Mouse (Mus musculus) forebrain, postnatal 0 days (tissue): ENCODE results near the gene Olfr1395. TPM values are rescaled to one million over a fixed set of nuclear protein-coding genes. Genes with fewer than 3 reads are reported as not detected.

Experiments
- ATAC-seq: fragments of 200-750 bp; cut with Nextera tagmentation; 2 replicates; pipeline ENCODE4 v1.8.0; 2017; ENCODE audit warnings: mild to moderate bottlenecking, moderate library complexity
- DNase-seq: peaks from one replicate; pipeline ENCODE4 v3.0.0-alpha.2; 2015
- H3K27ac ChIP-seq: fragments of 300-500 bp; sonication (generic); 2 replicates; pipeline ENCODE4 v1.5.1; 2014; ENCODE audit warnings: low read depth, mild to moderate bottlenecking, antibody characterized with exemption, low read length, moderate library complexity, mixed read lengths
- H3K27me3 ChIP-seq: fragments of 300-500 bp; sonication (generic); 2 replicates; pipeline ENCODE4 v1.6.1; 2014; ENCODE audit warnings: mild to moderate bottlenecking, low read length, mixed read lengths; ENCODE audit not compliant: insufficient read depth
- H3K36me3 ChIP-seq: fragments of 300-500 bp; sonication (generic); 2 replicates; pipeline ENCODE4 v1.6.1; 2014; ENCODE audit warnings: mild to moderate bottlenecking, moderate library complexity; ENCODE audit not compliant: insufficient read depth
- H3K4me1 ChIP-seq: fragments of 300-500 bp; sonication (generic); 2 replicates; pipeline ENCODE4 v1.6.1; 2014; ENCODE audit warnings: antibody characterized with exemption; ENCODE audit not compliant: insufficient read depth
- H3K4me2 ChIP-seq: fragments of 300-500 bp; sonication (generic); 2 replicates; pipeline ENCODE4 v1.6.1; 2014; ENCODE audit warnings: low read depth, mild to moderate bottlenecking, moderate library complexity
- H3K4me3 ChIP-seq: fragments of 300-500 bp; sonication (generic); 2 replicates; pipeline ENCODE4 v1.5.1; 2014; ENCODE audit warnings: low read depth, low read length, mixed read lengths
- H3K9ac ChIP-seq: fragments of 300-500 bp; sonication (generic); 2 replicates; pipeline ENCODE4 v1.6.1; 2014; ENCODE audit warnings: mild to moderate bottlenecking
- H3K9me3 ChIP-seq: fragments of 300-500 bp; sonication (generic); 2 replicates; pipeline ENCODE4 v1.6.1; 2016; ENCODE audit warnings: low read length
- CTCF ChIP-seq: sonication (generic); IDR thresholded peaks from 2 replicates; pipeline ENCODE4 v1.5.1; 2016; ENCODE audit warnings: antibody characterized with exemption, control low read depth, low read depth
- WGBS: fragments of 180-500 bp; shearing (Covaris S2); extraction: QIAGEN DNeasy Blood & Tissue Kit; methylation state at CpG from one replicate; pipeline ENCODE4 v1.1.7; 2014; 5-methylcytosine and 5-hydroxymethylcytosine counted together
- polyA plus RNA-seq: library from polyadenylated mRNA; unstranded; fragments of >200 nt; fragmentation: Nextera tagmentation; extraction: Ambion mirVana; gene quantifications from 2 replicates; pipeline ENCODE4 v1.2.1, GENCODE M21; 2015
- total RNA-seq: library from RNA; depleted of rRNA; stranded (reverse); fragments of >200 nt; gene quantifications from 2 replicates; pipeline ENCODE4 v1.2.3, GENCODE M21; 2014

Gene Olfr1395
- total and polyA plus RNA-seq, 2 experiments from 2014 or later, result not detected

- ATAC-seq (no peak), DNase-seq (no peak)
- Histone ChIP-seq H3K4me1 (no peaks in the 10 kb centered on the region), H3K4me3 (no peak overlapping the region), H3K27me3 (no peaks in the 10 kb centered on the region), H3K9me3 (no peaks in the 10 kb centered on the region), H3K4me2 (no peak overlapping the region), H3K27ac (no peak overlapping the region), H3K9ac (no peak overlapping the region), H3K36me3 (no peaks in the 10 kb centered on the region)
- TF ChIP-seq CTCF, result no peak
- 80% methylated on average over 3 of the region's 3 CpGs for WGBS
Measured at GRCm38 (mm10) chr11:49119635-49120034, 22.4 kb upstream of the Olfr1395 start.

- ATAC-seq (no peak), DNase-seq (no peak)
- no peak for TF ChIP-seq CTCF
- Histone ChIP-seq H3K9me3 (no peaks in the 10 kb centered on the region), H3K4me2 (no peak overlapping the region), H3K9ac (no peak overlapping the region), H3K27me3 (no peaks in the 10 kb centered on the region), H3K36me3 (no peaks in the 10 kb centered on the region), H3K27ac (no peak overlapping the region), H3K4me1 (no peaks in the 10 kb centered on the region), H3K4me3 (no peak overlapping the region)
- WGBS, result 85% methylated on average over 2 of the region's 2 CpGs
Measured at GRCm38 (mm10) chr11:49124169-49124568, 17.9 kb upstream of the Olfr1395 start.

- DNase-seq (no peak), ATAC-seq (no peak)
- Histone ChIP-seq H3K4me1 (no peaks in the 10 kb centered on the region), H3K9ac (no peak within 1 kb of the TSS), H3K4me2 (no peak within 1 kb of the TSS), H3K4me3 (no peak within 1 kb of the TSS), H3K27me3 (no peaks in the 10 kb centered on the region), H3K27ac (no peak within 1 kb of the TSS), H3K36me3 (no peaks in the 10 kb centered on the region), H3K9me3 (no peaks in the 10 kb centered on the region)
- TF ChIP-seq CTCF, result no peak
- WGBS, result 87% methylated on average over 1 of the region's 1 CpGs
Measured at GRCm38 (mm10) chr11:49154077-49154476, 12.0 kb downstream of the Olfr1395 start, which contains the start of gene Olfr1394. Olfr1394 (plus strand) TSS chr11:49154377.

- no peak overlapping the region for H3K4me3 ChIP-seq
- WGBS, result 95% methylated on average over 2 of the region's 2 CpGs
- TF ChIP-seq CTCF, result no peak
- ATAC-seq (no peak), DNase-seq (no peak)
- H3K27ac ChIP-seq, result no peak overlapping the region
- H3K9me3 ChIP-seq, result no peaks in the 10 kb centered on the region
- H3K27me3 ChIP-seq, result no peaks in the 10 kb centered on the region
- H3K9ac ChIP-seq, result no peak overlapping the region
- H3K36me3 ChIP-seq, result no peaks in the 10 kb centered on the region
- H3K4me2 ChIP-seq, result no peak overlapping the region
- no peaks in the 10 kb centered on the region for H3K4me1 ChIP-seq
Measured at GRCm38 (mm10) chr11:49156821-49157814, 15.0 kb downstream of the Olfr1395 start.

- Histone ChIP-seq H3K27ac (no peak overlapping the region), H3K36me3 (no peaks in the 10 kb centered on the region), H3K9ac (peak overlapping the region; percentile 37; the same call in 1 of the 2 replicates), H3K4me1 (no peaks in the 10 kb centered on the region), H3K4me3 (peak overlapping the region; percentile 40), H3K9me3 (0 out of 2 replicates have a peak, but pooled peaks cover 5% of the 10 kb centered on the region), H3K4me2 (peak overlapping the region; percentile 81), H3K27me3 (no peaks in the 10 kb centered on the region; the same call in 1 of the 2 replicates)
- DNase-seq (peak; percentile 25), ATAC-seq (peak; percentile 83)
- 6% methylated on average over 50 of the region's 50 CpGs for WGBS
- no peak for TF ChIP-seq CTCF
Measured at GRCm38 (mm10) chr11:49168839-49169611, 27.0 kb downstream of the Olfr1395 start.

- no peak for TF ChIP-seq CTCF
Measured at GRCm38 (mm10) chr11:49170576-49170975, 28.5 kb downstream of the Olfr1395 start.

More at GRCm38 (mm10) chr11:49170576-49170975, 28.5 kb downstream of the Olfr1395 start:
- no peak overlapping the region for H3K4me3 ChIP-seq
- no peaks in the 10 kb centered on the region for H3K36me3 ChIP-seq
- H3K9me3 ChIP-seq, result 0 out of 2 replicates have a peak, but pooled peaks cover 5% of the 10 kb centered on the region
- H3K27ac ChIP-seq, result no peak overlapping the region
- H3K4me1 ChIP-seq, result no peaks in the 10 kb centered on the region
- ATAC-seq (no peak), DNase-seq (no peak)
- 94% methylated on average over 4 of the region's 4 CpGs for WGBS
- no peak overlapping the region for H3K4me2 ChIP-seq
- H3K9ac ChIP-seq, result no peak overlapping the region
- no peaks in the 10 kb centered on the region; the same call in 1 of the 2 replicates for H3K27me3 ChIP-seq
